Comparison of ENCODE assay signal across 8 mouse cellular contexts in genomic region chr11:11808820-11809403, GRCm38 (mm10). TPM values are rescaled to one million over a fixed set of nuclear protein-coding genes. Genes with fewer than 3 reads are reported as not detected.
A peak's percentile ranks its signal among the peaks of the same experiment; 100 is the strongest.
DNase-seq lines count a peak whose midpoint lies in the region; ATAC-seq lines count a peak whose summit lies in the region.

Gene Fignl1, minus strand, starts transcription at chr11:11808962.

- peak within 1 kb of the TSS; percentile 67 for H3K4me2 ChIP-seq in embryonic facial prominence, embryonic 11.5 days (ENCODE audit: low read depth, low read length)
- H3K4me2 ChIP-seq in midbrain, embryonic 12.5 days (replicated peaks), result peak within 1 kb of the TSS; percentile 72

- peak within 1 kb of the TSS; percentile 98 for H3K27ac ChIP-seq in embryonic facial prominence, embryonic 11.5 days (replicated peaks; ENCODE audit: low read depth, low read length)
- H3K27ac ChIP-seq in limb, embryonic 10.5 days, result peak within 1 kb of the TSS; percentile 97
- H3K27ac ChIP-seq in midbrain, embryonic 12.5 days (replicated peaks), result peak within 1 kb of the TSS; percentile 96

- H3K27me3 ChIP-seq in embryonic facial prominence, embryonic 11.5 days (ENCODE audit: control insufficient read depth, insufficient read depth, low read length), result no peaks in the 10 kb centered on the region
- no peaks in the 10 kb centered on the region for H3K27me3 ChIP-seq in limb, embryonic 10.5 days (ENCODE audit: low read depth, poor library complexity, severe bottlenecking)
- H3K27me3 ChIP-seq in midbrain, embryonic 12.5 days, result no peaks in the 10 kb centered on the region

- no peaks in the 10 kb centered on the region for H3K4me1 ChIP-seq in embryonic facial prominence, embryonic 11.5 days (ENCODE audit: control insufficient read depth, insufficient read depth, low read length)
- H3K4me1 ChIP-seq in limb, embryonic 10.5 days, result peaks cover 34% of the 10 kb centered on the region
- peaks cover 14% of the 10 kb centered on the region for H3K4me1 ChIP-seq in midbrain, embryonic 12.5 days

- no peaks in the 10 kb centered on the region for H3K9me3 ChIP-seq in embryonic facial prominence, embryonic 11.5 days (replicated peaks; ENCODE audit: control insufficient read depth, low read length)
- no peaks in the 10 kb centered on the region for H3K9me3 ChIP-seq in limb, embryonic 10.5 days (replicated peaks)
- no peaks in the 10 kb centered on the region for H3K9me3 ChIP-seq in midbrain, embryonic 12.5 days

- peak within 1 kb of the TSS; percentile 59 for H3K4me3 ChIP-seq in embryonic facial prominence, embryonic 11.5 days (ENCODE audit: low read depth, low read length)
- peak within 1 kb of the TSS; percentile 69 for H3K4me3 ChIP-seq in limb, embryonic 10.5 days
- H3K4me3 ChIP-seq in midbrain, embryonic 12.5 days, result peak within 1 kb of the TSS; percentile 59

- peak within 1 kb of the TSS; percentile 82 for H3K9ac ChIP-seq in embryonic facial prominence, embryonic 11.5 days (replicated peaks; ENCODE audit: low read length)
- H3K9ac ChIP-seq in midbrain, embryonic 12.5 days (replicated peaks), result peak within 1 kb of the TSS; percentile 79

- under 1% methylated on average over 53 of the region's 53 CpGs for WGBS in embryonic facial prominence, embryonic 11.5 days
- under 1% methylated on average over 53 of the region's 53 CpGs for WGBS in limb, embryonic 10.5 days
- under 1% methylated on average over 53 of the region's 53 CpGs for WGBS in midbrain, embryonic 12.5 days

- H3K36me3 ChIP-seq in embryonic facial prominence, embryonic 11.5 days (replicated peaks; ENCODE audit: control insufficient read depth, insufficient read depth, low read depth, low read length), result no peaks in the 10 kb centered on the region; the same call in 1 of the 2 replicates
- H3K36me3 ChIP-seq in limb, embryonic 10.5 days, result peaks cover 30% of the 10 kb centered on the region
- H3K36me3 ChIP-seq in midbrain, embryonic 12.5 days, result peaks cover 10% of the 10 kb centered on the region; the same call in 1 of the 2 replicates

- peak; percentile 94 for DNase-seq in 3134 (ENCODE audit: extremely low read depth, insufficient read length, low spot score)
- DNase-seq in adrenal gland, postnatal 25 days, result peak; percentile 97
- peak; percentile 99 for DNase-seq in embryonic facial prominence, embryonic 11.5 days (ENCODE audit: low spot score)
- DNase-seq in heart, adult 11 months, result peak; percentile 99
- DNase-seq in kidney, adult 18-20 months, result peak; percentile 96
- DNase-seq in limb, embryonic 10.5 days (ENCODE audit: low spot score), result peak; percentile 99
- peak; percentile 94 for DNase-seq in skeletal muscle tissue, adult 2 months (ENCODE audit: low read depth, low spot score)

- peak; percentile 91 for ATAC-seq in embryonic facial prominence, embryonic 11.5 days (replicated peaks; ENCODE audit: insufficient number of reproducible peaks, low FRiP score, low TSS enrichment, low read depth)
- peak; percentile 95 for ATAC-seq in midbrain, embryonic 12.5 days (ENCODE audit: low FRiP score, low read depth)

RNA-seq across cellular contexts. Expression of gene Fignl1, which starts in this region (rescaled TPM):
- 7.2 and 7.5 TPM in 2 replicates for total RNA-seq in adrenal gland, postnatal 25 days (2021)
- polyA plus RNA-seq in embryonic facial prominence, embryonic 11.5 days (2014; fragmentation: Nextera tagmentation; extraction: Ambion mirVana), result 103 and 119 TPM in 2 replicates
- 101 and 110 TPM in 2 replicates for polyA plus RNA-seq in limb, embryonic 10.5 days (2016; fragmentation: Nextera tagmentation; extraction: Ambion mirVana)
- 58.1 and 58.5 TPM in 2 replicates for polyA plus RNA-seq in midbrain, embryonic 12.5 days (2016; fragmentation: Nextera tagmentation; extraction: Ambion mirVana)

Comparison
In these comparisons a context has a peak if more than half of its experiments do, and no peak if none do; other contexts are left out.
1. Peak in every context shown above with its lines: DNase-seq, ATAC-seq, H3K4me3 ChIP-seq and H3K27ac ChIP-seq.